In the genomic region with DNA sequence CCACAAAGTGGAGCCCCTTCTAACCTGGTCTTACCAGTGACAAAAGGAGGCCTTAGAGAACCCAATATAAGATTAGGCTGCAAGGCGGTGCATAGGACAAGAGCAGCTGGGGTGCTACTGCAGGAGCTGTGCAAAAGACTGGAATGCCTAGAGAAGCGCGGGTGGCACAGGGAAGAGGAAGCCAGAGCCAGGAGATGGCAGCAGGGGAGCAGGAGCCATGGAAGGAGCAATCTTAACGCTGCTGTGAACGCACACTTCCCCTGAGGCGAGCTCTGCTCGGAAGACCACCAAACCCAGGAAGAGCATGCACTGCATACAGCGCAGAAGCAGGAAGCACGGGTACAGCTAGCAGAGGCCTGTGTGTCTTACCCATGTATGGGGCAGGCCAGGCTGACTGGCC, we compare ENCODE assay signal across 20 mouse cellular contexts.
A peak's percentile ranks its signal among the peaks of the same experiment; 100 is the strongest.
DNase-seq lines count a peak whose midpoint lies in the region; ATAC-seq and TF ChIP-seq lines count a peak whose summit lies in the region.
"Had no signal": no experiment of that assay in that cellular context is flagged by ENCODE, and none has a peak within 500 bp of the region (broad histone marks: within the 10 kb centered on the region; RNA-seq: fewer than 3 reads in every experiment).

No protein-coding gene starts in this region.

- no peak overlapping the region for H3K4me3 ChIP-seq in heart, embryonic 10.5 days
- H3K4me3 ChIP-seq in liver, postnatal 0 days (ENCODE audit: low read depth, low read length), result no peak overlapping the region
- H3K4me3 ChIP-seq in liver, embryonic 12.5 days, result no peak overlapping the region
- H3K4me3 ChIP-seq: forebrain, embryonic 13.5 days; heart, embryonic 13.5 days; liver, embryonic 13.5 days; midbrain, embryonic 10.5 days had no signal

- H3K36me3 ChIP-seq in heart, embryonic 10.5 days, result peaks cover 15% of the 10 kb centered on the region
- H3K36me3 ChIP-seq in liver, postnatal 0 days (replicated peaks; ENCODE audit: insufficient read depth, low read length), result peaks cover 4% of the 10 kb centered on the region; the same call in 1 of the 2 replicates
- peaks cover 3% of the 10 kb centered on the region; the same call in 1 of the 2 replicates for H3K36me3 ChIP-seq in liver, embryonic 12.5 days

- DNase-seq in heart, embryonic 10.5 days (ENCODE audit: low spot score), result no peak
- DNase-seq in heart, postnatal 4 days, result no peak
- DNase-seq in liver, postnatal 0 days, result no peak
- peak; percentile 49 for DNase-seq in brain, adult 2 months (ENCODE audit: low read depth, low spot score)
- DNase-seq in spleen, adult 18-20 months, result no peak
- DNase-seq: adrenal gland, postnatal 10 days; cerebellum, adult 11 months; cerebellum, postnatal 36 days; kidney, adult 8-10 months; kidney, postnatal 4 days; liver, embryonic 13.5 days; lung, postnatal 36 days; right cerebral cortex, postnatal 4 days; thymus, postnatal 25 days had no signal

- peak; percentile 30 for TF ChIP-seq CTCF in liver, postnatal 0 days (IDR thresholded peaks at IDR 0.05; ENCODE audit: low read depth)

- no peak for TF ChIP-seq EP300 in liver, postnatal 0 days (IDR thresholded peaks at IDR 0.05; ENCODE audit: low read depth)

- no peaks in the 10 kb centered on the region for H3K27me3 ChIP-seq in heart, embryonic 10.5 days (ENCODE audit: insufficient read depth, poor library complexity, severe bottlenecking)
- no peaks in the 10 kb centered on the region for H3K27me3 ChIP-seq in liver, postnatal 0 days (ENCODE audit: insufficient read depth, low read length)
- H3K27me3 ChIP-seq in liver, embryonic 12.5 days (replicated peaks), result no peaks in the 10 kb centered on the region
- H3K27me3 ChIP-seq: forebrain, embryonic 13.5 days; heart, embryonic 13.5 days; liver, embryonic 13.5 days; Patski had no signal

- no peak overlapping the region for H3K4me2 ChIP-seq in liver, postnatal 0 days (ENCODE audit: low read depth, low read length)
- no peak overlapping the region for H3K4me2 ChIP-seq in liver, embryonic 12.5 days
- H3K4me2 ChIP-seq: forebrain, embryonic 13.5 days; heart, embryonic 13.5 days; liver, embryonic 13.5 days had no signal

- H3K4me1 ChIP-seq in heart, embryonic 10.5 days, result peaks cover 22% of the 10 kb centered on the region
- H3K4me1 ChIP-seq in liver, postnatal 0 days (ENCODE audit: insufficient read depth), result no peaks in the 10 kb centered on the region
- 0 out of 2 replicates have a peak, but pooled peaks cover 4% of the 10 kb centered on the region for H3K4me1 ChIP-seq in liver, embryonic 12.5 days
- H3K4me1 ChIP-seq: forebrain, embryonic 13.5 days; liver, embryonic 13.5 days had no signal

- H3K9ac ChIP-seq in liver, postnatal 0 days (replicated peaks), result no peak overlapping the region
- H3K9ac ChIP-seq in liver, embryonic 12.5 days, result no peak overlapping the region
- H3K9ac ChIP-seq: forebrain, embryonic 13.5 days; heart, embryonic 13.5 days; liver, embryonic 13.5 days had no signal

- 70% methylated on average over 9 of the region's 9 CpGs for WGBS in heart, embryonic 10.5 days
- WGBS in liver, postnatal 0 days (ENCODE audit: insufficient replicate concordance), result 53% methylated on average over 9 of the region's 9 CpGs
- WGBS in liver, embryonic 12.5 days (ENCODE audit: insufficient replicate concordance), result 56% methylated on average over 9 of the region's 9 CpGs

- 0 out of 2 replicates have a peak overlapping the region, but pooled peaks have one; percentile 16 for H3K27ac ChIP-seq in heart, embryonic 10.5 days
- H3K27ac ChIP-seq in liver, postnatal 0 days (ENCODE audit: low read depth), result no peak overlapping the region
- H3K27ac ChIP-seq in liver, embryonic 12.5 days, result no peak overlapping the region
- H3K27ac ChIP-seq: forebrain, embryonic 13.5 days; heart, embryonic 13.5 days; liver, embryonic 13.5 days; midbrain, embryonic 10.5 days had no signal

- no peak for ATAC-seq in liver, postnatal 0 days
- ATAC-seq in liver, embryonic 12.5 days, result no peak
- ATAC-seq in megakaryocyte progenitor cell, adult 5-6 weeks (replicated peaks; ENCODE audit: poor library complexity), result peak; percentile 17; the same call in 1 of the 2 replicates
- ATAC-seq: forebrain, embryonic 13.5 days; Patski had no signal

- H3K9me3 ChIP-seq in heart, embryonic 10.5 days, result no peaks in the 10 kb centered on the region
- H3K9me3 ChIP-seq in liver, postnatal 0 days (ENCODE audit: low read length), result no peaks in the 10 kb centered on the region
- H3K9me3 ChIP-seq in liver, embryonic 12.5 days (replicated peaks), result no peaks in the 10 kb centered on the region
- H3K9me3 ChIP-seq: forebrain, embryonic 13.5 days; heart, embryonic 13.5 days; liver, embryonic 13.5 days; midbrain, embryonic 10.5 days had no signal
